Mouse (Mus musculus): ENCODE measurements around the gene Gm10964. TPM values are rescaled to one million over a fixed set of nuclear protein-coding genes. Genes with fewer than 3 reads are reported as not detected.

The Gm10964 gene
- not detected in 2 replicates for polyA plus RNA-seq (2014; fragmentation: Nextera tagmentation; extraction: Ambion mirVana)

DNA sequence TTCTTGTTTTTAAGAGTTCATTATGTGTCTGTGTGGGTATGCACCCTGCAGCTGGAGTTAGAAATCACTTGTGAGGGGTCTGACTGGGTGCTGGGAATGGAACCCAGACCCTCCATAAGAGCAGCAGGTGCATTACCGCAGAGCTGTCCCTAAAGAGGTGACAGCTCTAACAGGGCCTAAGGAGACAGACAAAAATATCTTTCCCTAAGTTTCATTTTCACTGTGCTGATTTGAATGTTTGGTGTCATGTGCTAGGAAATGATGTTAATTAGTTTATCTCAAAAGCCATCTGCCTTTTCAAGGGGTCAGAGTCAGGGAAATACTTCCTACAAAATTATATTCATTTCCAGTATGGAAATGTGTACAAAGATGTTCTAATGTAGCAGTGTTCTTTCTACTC is at the start of gene Gm10964:
TSS of gene Gm10964 (plus strand) at position 38 of the 400 bp plus-strand sequence.
- peak within 1 kb of the TSS; percentile 49 for H3K4me2 ChIP-seq (ENCODE audit: low read length)
- H3K9me3 ChIP-seq (ENCODE audit: control insufficient read depth, low read length), result no peaks in the 10 kb centered on the region
- no peak within 1 kb of the TSS for H3K9ac ChIP-seq (replicated peaks; ENCODE audit: low read length)
- no peaks in the 10 kb centered on the region for H3K27me3 ChIP-seq (ENCODE audit: control insufficient read depth, insufficient read depth, low read length)
- H3K4me1 ChIP-seq (ENCODE audit: control insufficient read depth, insufficient read depth, low read length), result peaks cover 22% of the 10 kb centered on the region
- H3K36me3 ChIP-seq (ENCODE audit: control insufficient read depth, insufficient read depth, low read length), result peaks cover 19% of the 10 kb centered on the region
- H3K4me3 ChIP-seq (replicated peaks; ENCODE audit: low read depth, low read length), result no peak within 1 kb of the TSS
- H3K27ac ChIP-seq (replicated peaks; ENCODE audit: low read depth, low read length), result peak within 1 kb of the TSS; percentile 76
- 93% methylated on average over 1 of the region's 1 CpGs for WGBS
- no peak for DNase-seq
- no peak for ATAC-seq (ENCODE audit: low FRiP score, low TSS enrichment)

DNA sequence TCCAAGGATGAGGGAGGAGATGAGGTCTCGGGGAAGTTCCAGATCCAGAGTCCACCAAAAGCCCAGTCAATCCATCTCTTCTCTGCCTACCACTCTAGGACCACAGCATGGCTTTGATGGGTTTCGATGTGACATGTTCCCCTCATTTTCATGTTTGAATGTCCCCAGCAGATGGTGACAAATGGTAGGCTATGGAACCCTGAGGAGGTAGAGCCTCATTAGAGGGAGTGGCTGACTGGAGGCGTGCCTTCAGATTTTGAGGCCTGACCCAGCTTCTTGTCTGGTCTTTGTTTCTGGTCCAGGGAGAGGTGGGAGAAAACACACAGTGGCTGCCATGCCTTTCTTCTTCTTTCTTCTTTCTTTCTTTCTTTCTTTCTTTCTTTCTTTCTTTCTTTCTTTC is 48.7 kb upstream of the Gm10964 start:
- no peak overlapping the region for H3K9ac ChIP-seq (replicated peaks; ENCODE audit: low read length)
- no peak overlapping the region for H3K4me2 ChIP-seq (ENCODE audit: low read length)
- H3K27me3 ChIP-seq (ENCODE audit: control insufficient read depth, insufficient read depth, low read length), result no peaks in the 10 kb centered on the region
- no peaks in the 10 kb centered on the region for H3K36me3 ChIP-seq (ENCODE audit: control insufficient read depth, insufficient read depth, low read length)
- H3K27ac ChIP-seq (replicated peaks; ENCODE audit: low read depth, low read length), result no peak overlapping the region
- no peak overlapping the region for H3K4me3 ChIP-seq (replicated peaks; ENCODE audit: low read depth, low read length)
- no peak for ATAC-seq (ENCODE audit: low FRiP score, low TSS enrichment)
- no peaks in the 10 kb centered on the region for H3K9me3 ChIP-seq (ENCODE audit: control insufficient read depth, low read length)
- 86% methylated on average over 3 of the region's 3 CpGs for WGBS
- H3K4me1 ChIP-seq (ENCODE audit: control insufficient read depth, insufficient read depth, low read length), result no peaks in the 10 kb centered on the region
- no peak for DNase-seq

DNA sequence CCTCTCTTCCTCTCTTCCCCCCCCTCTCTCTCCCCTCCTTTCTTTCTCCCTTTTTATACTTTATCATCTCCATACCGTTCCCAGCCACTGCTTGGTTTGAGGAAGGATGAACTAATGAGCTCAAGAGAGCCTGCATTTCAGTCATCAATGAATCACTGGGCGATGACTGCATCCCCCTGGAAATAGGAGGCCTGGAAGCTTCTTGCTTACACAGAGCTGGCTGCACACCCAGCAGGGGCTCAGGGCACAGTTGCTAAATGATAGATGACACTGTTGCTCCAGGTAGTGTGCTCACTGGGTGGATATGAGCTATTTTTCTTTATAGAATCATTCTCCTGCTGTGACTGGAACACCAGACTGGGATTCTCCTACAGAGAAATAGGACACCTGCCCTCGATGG is 43.6 kb upstream of the Gm10964 start:
- ATAC-seq (ENCODE audit: low FRiP score, low TSS enrichment), result no peak
- H3K4me1 ChIP-seq (ENCODE audit: control insufficient read depth, insufficient read depth, low read length), result no peaks in the 10 kb centered on the region
- H3K9ac ChIP-seq (replicated peaks; ENCODE audit: low read length), result no peak overlapping the region
- H3K9me3 ChIP-seq (ENCODE audit: control insufficient read depth, low read length), result no peaks in the 10 kb centered on the region
- 65% methylated on average over 3 of the region's 3 CpGs for WGBS
- H3K4me2 ChIP-seq (ENCODE audit: low read length), result no peak overlapping the region
- no peaks in the 10 kb centered on the region for H3K36me3 ChIP-seq (ENCODE audit: control insufficient read depth, insufficient read depth, low read length)
- no peak overlapping the region for H3K4me3 ChIP-seq (replicated peaks; ENCODE audit: low read depth, low read length)
- no peak overlapping the region for H3K27ac ChIP-seq (replicated peaks; ENCODE audit: low read depth, low read length)
- no peak for DNase-seq
- no peaks in the 10 kb centered on the region for H3K27me3 ChIP-seq (ENCODE audit: control insufficient read depth, insufficient read depth, low read length)

DNA sequence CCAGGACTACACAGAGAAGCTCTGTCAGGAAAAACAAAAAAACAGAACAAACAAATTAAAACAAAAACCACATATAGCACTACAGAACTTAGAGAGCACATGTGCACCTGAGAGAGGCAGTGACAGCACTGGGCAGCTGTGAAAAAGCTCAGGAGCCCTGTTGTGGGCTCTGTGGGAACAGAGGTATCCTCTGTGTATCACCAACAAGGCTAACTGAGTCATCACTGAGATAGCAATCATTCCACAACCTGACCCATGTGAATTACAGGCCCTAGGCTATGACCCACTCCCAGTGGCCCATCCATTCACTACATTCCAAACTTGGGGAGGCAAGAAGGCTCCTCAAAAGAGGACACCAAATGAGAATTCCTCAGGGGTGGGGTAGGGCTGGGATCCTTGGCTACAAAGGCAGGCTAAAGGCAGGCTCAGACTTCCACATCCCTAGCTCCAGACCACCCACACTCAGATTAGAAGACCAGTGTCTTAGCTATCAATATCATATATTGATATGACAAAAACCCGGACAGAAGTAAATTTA is 42.7 kb upstream of the Gm10964 start:
- ATAC-seq (ENCODE audit: low FRiP score, low TSS enrichment) (no peak), DNase-seq (no peak)
- 89% methylated on average over 1 of the region's 1 CpGs for WGBS
- H3K27ac ChIP-seq (replicated peaks; ENCODE audit: low read depth, low read length), result no peak overlapping the region
- no peaks in the 10 kb centered on the region for H3K4me1 ChIP-seq (ENCODE audit: control insufficient read depth, insufficient read depth, low read length)
- no peak overlapping the region for H3K4me3 ChIP-seq (replicated peaks; ENCODE audit: low read depth, low read length)
- no peak overlapping the region for H3K9ac ChIP-seq (replicated peaks; ENCODE audit: low read length)
- no peaks in the 10 kb centered on the region for H3K36me3 ChIP-seq (ENCODE audit: control insufficient read depth, insufficient read depth, low read length)
- H3K4me2 ChIP-seq (ENCODE audit: low read length), result no peak overlapping the region
- H3K9me3 ChIP-seq (ENCODE audit: control insufficient read depth, low read length), result no peaks in the 10 kb centered on the region
- no peaks in the 10 kb centered on the region for H3K27me3 ChIP-seq (ENCODE audit: control insufficient read depth, insufficient read depth, low read length)

DNA sequence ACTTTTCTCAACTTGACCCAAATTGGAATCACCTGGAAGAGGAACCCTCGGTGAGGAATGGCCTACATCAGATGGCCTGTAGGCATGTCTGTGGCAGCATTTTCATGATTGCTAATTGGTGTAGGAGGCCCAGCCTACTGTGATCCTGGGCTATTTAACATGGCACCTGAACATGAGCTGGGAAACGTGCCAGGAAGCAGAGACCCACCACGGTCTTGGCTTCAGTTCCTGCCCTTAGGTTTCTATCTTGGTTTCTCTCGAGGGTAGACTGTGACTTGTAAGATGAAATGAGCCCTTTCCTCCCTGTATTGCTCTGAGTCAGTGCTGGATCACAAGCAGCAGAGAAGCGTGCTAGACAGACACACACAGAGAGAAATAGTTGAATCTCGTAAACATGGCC is 34.5 kb upstream of the Gm10964 start:
- Histone ChIP-seq H3K27ac (replicated peaks; ENCODE audit: low read depth, low read length) (no peak overlapping the region), H3K27me3 (ENCODE audit: control insufficient read depth, insufficient read depth, low read length) (no peaks in the 10 kb centered on the region; the same call in 1 of the 2 replicates), H3K4me1 (ENCODE audit: control insufficient read depth, insufficient read depth, low read length) (no peaks in the 10 kb centered on the region), H3K9ac (replicated peaks; ENCODE audit: low read length) (no peak overlapping the region), H3K36me3 (ENCODE audit: control insufficient read depth, insufficient read depth, low read length) (no peaks in the 10 kb centered on the region), H3K4me2 (ENCODE audit: low read length) (no peak overlapping the region), H3K9me3 (ENCODE audit: control insufficient read depth, low read length) (no peaks in the 10 kb centered on the region), H3K4me3 (replicated peaks; ENCODE audit: low read depth, low read length) (no peak overlapping the region)
- DNase-seq (no peak), ATAC-seq (ENCODE audit: low FRiP score, low TSS enrichment) (no peak)
- 86% methylated on average over 6 of the region's 6 CpGs for WGBS

DNA sequence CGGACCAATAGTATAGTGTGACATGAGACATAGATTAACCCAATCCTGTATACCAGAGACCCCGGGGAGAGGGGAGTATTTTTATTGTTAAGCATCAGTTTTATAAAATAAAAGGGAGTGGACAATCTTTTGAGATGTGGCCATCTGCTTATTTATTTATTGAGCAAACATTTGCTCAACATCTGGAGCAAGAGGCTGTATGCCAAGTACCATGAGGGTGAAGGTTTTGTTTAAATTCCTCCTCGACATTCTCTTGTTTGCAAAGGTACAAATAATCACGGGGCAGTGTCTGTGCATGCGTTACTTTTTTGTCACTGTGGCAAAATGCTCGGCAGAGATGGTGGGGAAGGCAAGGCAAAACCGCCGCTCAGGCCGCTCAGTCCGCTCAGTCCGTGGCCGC is 33.7 kb upstream of the Gm10964 start:
- 91% methylated on average over 12 of the region's 12 CpGs for WGBS
- Histone ChIP-seq H3K9me3 (ENCODE audit: control insufficient read depth, low read length) (no peaks in the 10 kb centered on the region), H3K9ac (replicated peaks; ENCODE audit: low read length) (no peak overlapping the region), H3K27me3 (ENCODE audit: control insufficient read depth, insufficient read depth, low read length) (no peaks in the 10 kb centered on the region; the same call in 1 of the 2 replicates), H3K4me1 (ENCODE audit: control insufficient read depth, insufficient read depth, low read length) (no peaks in the 10 kb centered on the region), H3K4me2 (ENCODE audit: low read length) (no peak overlapping the region), H3K36me3 (ENCODE audit: control insufficient read depth, insufficient read depth, low read length) (no peaks in the 10 kb centered on the region), H3K4me3 (replicated peaks; ENCODE audit: low read depth, low read length) (no peak overlapping the region), H3K27ac (replicated peaks; ENCODE audit: low read depth, low read length) (no peak overlapping the region)
- DNase-seq (no peak), ATAC-seq (ENCODE audit: low FRiP score, low TSS enrichment) (no peak)

DNA sequence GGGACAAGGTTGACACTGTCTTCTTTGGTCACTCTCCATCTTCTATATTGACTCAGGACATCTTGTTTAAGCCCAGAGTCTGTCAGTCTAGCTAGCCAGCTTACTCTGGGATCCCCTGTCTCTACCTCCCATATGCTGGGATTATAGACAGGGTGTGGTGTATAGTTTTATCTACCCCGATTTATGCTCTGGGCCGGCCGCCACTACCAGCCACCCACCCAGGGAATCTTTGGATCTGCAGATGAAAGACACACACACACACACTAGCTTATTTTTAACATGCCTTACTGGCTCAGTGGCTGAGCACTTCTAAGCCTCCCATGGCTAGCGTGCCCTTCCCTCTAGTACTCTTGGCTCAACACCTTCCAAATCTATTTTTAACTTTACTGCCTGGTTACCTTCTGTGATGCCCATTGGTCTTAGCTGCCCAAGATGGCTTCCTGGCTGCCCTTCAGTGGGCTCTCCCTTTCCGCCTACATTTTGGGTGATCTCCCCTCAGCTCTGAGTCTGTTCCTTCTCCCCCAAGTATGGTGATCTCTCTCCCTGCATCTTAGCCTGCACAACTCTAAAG is 29.6 kb upstream of the Gm10964 start:
- no peaks in the 10 kb centered on the region for H3K9me3 ChIP-seq (ENCODE audit: control insufficient read depth, low read length)
- H3K4me2 ChIP-seq (ENCODE audit: low read length), result no peak overlapping the region
- H3K4me1 ChIP-seq (ENCODE audit: control insufficient read depth, insufficient read depth, low read length), result no peaks in the 10 kb centered on the region
- no peaks in the 10 kb centered on the region for H3K36me3 ChIP-seq (ENCODE audit: control insufficient read depth, insufficient read depth, low read length)
- H3K27ac ChIP-seq (replicated peaks; ENCODE audit: low read depth, low read length), result no peak overlapping the region
- WGBS, result 94% methylated on average over 5 of the region's 5 CpGs
- no peaks in the 10 kb centered on the region; the same call in 1 of the 2 replicates for H3K27me3 ChIP-seq (ENCODE audit: control insufficient read depth, insufficient read depth, low read length)
- H3K9ac ChIP-seq (replicated peaks; ENCODE audit: low read length), result no peak overlapping the region
- no peak overlapping the region for H3K4me3 ChIP-seq (replicated peaks; ENCODE audit: low read depth, low read length)
- no peak for DNase-seq
- ATAC-seq (ENCODE audit: low FRiP score, low TSS enrichment), result no peak

DNA sequence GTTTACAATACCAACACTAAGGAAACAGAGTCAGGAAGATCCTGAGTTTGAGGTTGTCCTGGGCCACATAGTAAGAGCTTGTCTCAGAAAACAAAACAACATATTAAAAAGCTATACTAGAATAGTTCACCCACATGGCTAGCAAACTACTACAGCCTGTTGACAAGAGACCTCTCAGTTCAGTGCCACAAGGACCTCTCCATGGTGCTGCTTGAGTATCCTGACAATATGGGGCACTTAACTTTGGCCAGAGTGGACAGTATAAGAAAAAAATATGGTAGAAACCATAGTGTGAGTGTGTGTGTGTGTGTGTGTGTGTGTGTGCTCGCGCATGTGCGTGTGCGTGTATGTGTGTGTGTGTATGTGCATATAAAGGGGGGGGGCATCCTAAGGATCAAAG is 27.0 kb upstream of the Gm10964 start:
- H3K9ac ChIP-seq (replicated peaks; ENCODE audit: low read length), result no peak overlapping the region
- no peak overlapping the region for H3K4me3 ChIP-seq (replicated peaks; ENCODE audit: low read depth, low read length)
- H3K27me3 ChIP-seq (ENCODE audit: control insufficient read depth, insufficient read depth, low read length), result no peaks in the 10 kb centered on the region; the same call in 1 of the 2 replicates
- H3K9me3 ChIP-seq (ENCODE audit: control insufficient read depth, low read length), result no peaks in the 10 kb centered on the region
- no peak overlapping the region for H3K4me2 ChIP-seq (ENCODE audit: low read length)
- peaks cover 12% of the 10 kb centered on the region for H3K4me1 ChIP-seq (ENCODE audit: control insufficient read depth, insufficient read depth, low read length)
- 93% methylated on average over 4 of the region's 4 CpGs for WGBS
- ATAC-seq (ENCODE audit: low FRiP score, low TSS enrichment) (no peak), DNase-seq (no peak)
- H3K36me3 ChIP-seq (ENCODE audit: control insufficient read depth, insufficient read depth, low read length), result no peaks in the 10 kb centered on the region
- H3K27ac ChIP-seq (replicated peaks; ENCODE audit: low read depth, low read length), result no peak overlapping the region

DNA sequence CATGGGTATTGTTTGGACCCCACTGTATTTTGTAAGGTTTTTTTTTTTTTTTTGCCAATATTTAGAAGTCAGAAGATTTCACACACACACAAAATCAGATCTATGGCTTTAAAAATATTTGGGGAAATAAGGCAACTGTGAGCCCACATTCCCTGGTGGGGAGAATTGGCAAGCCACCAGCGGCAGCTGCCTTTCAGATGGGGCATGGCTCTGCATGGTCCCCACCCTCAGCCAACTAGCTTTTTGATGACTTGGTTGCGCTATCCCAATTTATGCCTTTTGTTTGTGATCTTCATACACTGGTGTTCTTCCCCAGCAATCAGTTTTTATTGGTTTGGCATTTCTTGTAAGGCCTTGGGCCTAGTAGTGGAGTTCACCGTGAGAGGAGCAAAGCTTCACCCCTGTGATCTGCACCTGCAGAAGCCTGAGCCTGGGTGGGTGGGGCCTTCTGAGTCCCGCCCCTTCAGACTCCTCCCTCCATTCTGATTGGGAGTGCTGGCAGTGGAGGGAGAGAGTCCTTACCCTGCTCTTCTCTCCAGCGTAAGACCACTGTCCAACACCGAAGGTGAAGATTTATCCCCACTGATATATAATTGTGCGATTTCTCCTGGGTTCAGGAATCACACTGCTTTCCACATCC is 24.8 kb upstream of the Gm10964 start:
- H3K4me3 ChIP-seq (replicated peaks; ENCODE audit: low read depth, low read length), result no peak overlapping the region
- no peaks in the 10 kb centered on the region for H3K36me3 ChIP-seq (ENCODE audit: control insufficient read depth, insufficient read depth, low read length)
- H3K9me3 ChIP-seq (ENCODE audit: control insufficient read depth, low read length), result no peaks in the 10 kb centered on the region
- ATAC-seq (ENCODE audit: low FRiP score, low TSS enrichment) (no peak), DNase-seq (no peak)
- no peak overlapping the region for H3K27ac ChIP-seq (replicated peaks; ENCODE audit: low read depth, low read length)
- peaks cover 15% of the 10 kb centered on the region for H3K4me1 ChIP-seq (ENCODE audit: control insufficient read depth, insufficient read depth, low read length)
- WGBS, result 75% methylated on average over 7 of the region's 7 CpGs
- no peak overlapping the region for H3K4me2 ChIP-seq (ENCODE audit: low read length)
- no peaks in the 10 kb centered on the region for H3K27me3 ChIP-seq (ENCODE audit: control insufficient read depth, insufficient read depth, low read length)
- H3K9ac ChIP-seq (replicated peaks; ENCODE audit: low read length), result no peak overlapping the region
